Mouse (Mus musculus) heart, postnatal 4 days (tissue): ENCODE results near the gene Tmem234. TPM values are rescaled to one million over a fixed set of nuclear protein-coding genes. Genes with fewer than 3 reads are reported as not detected.
A peak's percentile ranks its signal among the peaks of the same experiment; 100 is the strongest.
"Not testable (repeated sequence)": the region's sequence is repeated elsewhere in the genome, so short reads cannot be mapped to it uniquely, and the experiment has no call there.

Experiments used
- DNase-seq: peaks from one replicate; pipeline ENCODE4 v3.0.0; 2021
- total RNA-seq, 2 experiments: library from RNA; stranded (reverse); gene quantifications; 2 replicates each; pipeline ENCODE4 v1.2.3; 2021

Gene Tmem234
- total RNA-seq = 10 to 100 TPM; 64.8 to 72.1 TPM

GRCm38 (mm10) chr4:129600233-129601158, at the start of gene Tmem234, which contains the start of gene Eif3i:
TSS of gene Tmem234 (plus strand) at chr4:129600668.
TSS of gene Eif3i (minus strand) at chr4:129600648.
- DNase-seq = peak; percentile 87

- not testable (repeated sequence) for DNase-seq
Measured at GRCm38 (mm10) chr4:129554512-129554911, 46.0 kb upstream of the Tmem234 start.

DNA sequence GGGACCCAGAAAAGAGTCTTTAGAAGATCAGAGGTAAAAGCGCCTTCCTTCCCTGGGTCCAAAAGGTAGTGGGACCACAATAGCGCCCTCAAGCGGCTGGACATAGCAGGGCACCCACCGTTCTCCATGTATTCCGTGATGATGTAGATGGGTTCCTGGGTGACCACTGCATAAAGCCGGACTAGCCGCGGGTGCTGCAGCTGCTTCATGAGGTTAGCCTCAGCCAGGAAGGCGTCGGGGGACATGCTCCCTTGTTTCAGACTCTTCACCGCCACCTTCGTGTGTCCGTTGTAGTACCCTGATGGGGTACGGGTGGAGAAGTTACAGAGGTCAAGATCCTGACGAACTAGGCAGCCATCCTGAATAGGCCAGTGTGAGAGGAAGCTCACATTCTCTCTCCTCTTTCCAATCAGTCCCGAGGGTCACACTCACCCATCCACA, 45.0 kb upstream of the Tmem234 start:
- peak; percentile 62 for DNase-seq

DNA sequence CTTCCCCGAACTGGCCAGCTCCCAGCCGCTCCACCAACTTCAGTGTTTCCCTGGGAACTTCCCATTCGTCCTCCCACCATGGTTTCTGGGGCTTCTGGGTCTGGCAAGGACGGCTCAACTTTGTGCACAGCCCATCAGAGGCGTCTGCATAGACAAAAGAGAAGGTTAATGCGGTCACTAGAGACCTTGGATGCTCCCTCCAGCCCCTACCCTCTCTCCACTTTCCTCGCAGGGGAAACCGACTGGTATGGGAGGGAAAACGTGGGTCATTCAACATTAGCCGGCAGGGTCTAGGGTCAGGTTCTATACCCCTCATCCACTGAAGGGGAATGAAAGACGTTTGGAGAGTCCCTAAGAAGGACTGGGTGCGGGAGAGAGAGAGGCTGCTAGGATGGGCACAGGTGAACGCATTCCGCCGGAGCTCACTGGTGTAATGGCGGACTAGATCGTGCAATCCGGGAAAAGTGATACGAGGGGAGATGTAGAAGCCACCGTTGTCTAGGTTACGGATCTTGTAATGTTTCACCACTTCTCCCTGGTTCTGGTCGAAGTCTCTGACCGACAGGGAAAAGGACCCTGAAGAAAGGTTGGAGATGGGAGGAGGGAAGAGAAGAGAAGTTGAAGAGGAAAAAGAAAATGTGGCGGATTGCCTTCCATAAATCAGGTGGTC, 44.5 kb upstream of the Tmem234 start:
- DNase-seq = no peak

- DNase-seq = peak; percentile 92
Measured at GRCm38 (mm10) chr4:129556532-129557223, 43.8 kb upstream of the Tmem234 start.

- DNase-seq = no peak
Measured at GRCm38 (mm10) chr4:129557256-129557808, 43.1 kb upstream of the Tmem234 start.

DNA sequence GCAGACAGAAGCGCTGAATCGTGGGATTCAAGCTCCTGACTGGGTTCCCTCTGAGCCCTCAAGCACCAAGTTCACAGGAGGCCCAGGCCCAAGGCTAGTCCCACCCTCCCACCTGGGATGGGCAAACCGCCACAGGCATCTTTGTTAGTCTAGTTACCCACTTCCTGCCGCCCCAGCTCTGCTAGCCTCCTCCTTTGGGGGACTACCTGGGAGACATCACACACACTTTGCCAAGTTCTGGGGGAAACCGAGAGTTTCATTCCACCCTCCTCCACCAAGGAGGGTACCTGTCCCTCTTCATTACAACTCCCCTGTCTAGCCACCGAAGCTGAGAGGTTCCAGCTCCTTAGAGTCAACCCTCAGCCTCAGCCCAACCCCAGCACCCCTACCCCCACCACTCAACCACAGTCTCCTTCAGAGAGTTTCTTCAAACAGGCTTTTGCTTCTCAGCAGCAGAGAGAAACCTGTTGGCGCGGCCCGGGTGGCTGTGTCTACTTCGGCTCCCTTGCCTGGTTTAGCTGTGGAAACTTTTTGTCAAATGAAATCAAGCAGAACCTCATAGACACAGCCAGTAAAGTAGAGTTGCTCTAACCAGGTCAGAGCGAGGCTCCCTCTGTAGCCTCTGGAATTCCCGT, 42.0 kb upstream of the Tmem234 start:
- no peak for DNase-seq

GRCm38 (mm10) chr4:129561184-129561583, 39.3 kb upstream of the Tmem234 start:
- DNase-seq = no peak

DNA sequence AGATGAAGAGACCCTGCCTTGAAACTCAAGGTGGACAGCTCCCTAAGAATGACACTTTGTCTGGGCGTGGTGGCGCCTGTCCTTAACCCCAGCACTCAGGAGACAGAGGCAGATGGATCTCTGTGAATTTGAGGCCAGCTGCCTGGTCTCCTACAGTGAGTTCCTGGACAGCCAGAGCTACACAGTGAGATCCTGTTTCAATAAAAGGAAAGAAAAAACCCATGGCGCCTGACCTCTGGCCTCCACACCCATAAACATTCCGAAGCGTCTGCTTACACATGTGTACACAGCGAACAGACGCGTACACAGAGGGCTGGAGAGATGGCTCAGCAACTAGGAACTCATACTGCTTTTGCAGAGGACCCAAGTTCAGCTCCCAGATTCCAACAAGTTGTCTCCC, 36.8 kb upstream of the Tmem234 start:
- no peak for DNase-seq

DNA sequence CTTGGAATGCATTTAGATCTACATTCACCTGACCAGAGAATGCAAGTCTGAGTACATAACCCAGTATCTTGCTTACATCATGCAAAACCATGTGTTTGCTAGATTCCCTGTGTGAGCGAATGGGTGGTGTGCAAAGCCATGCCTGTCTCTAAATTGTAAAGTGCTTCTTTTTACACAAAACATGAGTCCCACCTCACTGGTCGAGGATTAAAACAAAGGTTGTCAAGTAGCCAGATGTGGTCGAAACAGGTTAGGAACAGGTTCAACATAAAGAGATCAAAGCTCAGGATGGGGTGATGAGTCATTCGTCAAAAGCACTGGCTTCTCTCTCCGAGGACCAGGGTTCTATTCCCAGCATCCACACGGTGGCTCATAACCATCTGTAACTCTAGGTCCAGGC, 35.3 kb upstream of the Tmem234 start:
- DNase-seq = no peak

GRCm38 (mm10) chr4:129568366-129568765, 32.1 kb upstream of the Tmem234 start:
- no peak for DNase-seq

DNA sequence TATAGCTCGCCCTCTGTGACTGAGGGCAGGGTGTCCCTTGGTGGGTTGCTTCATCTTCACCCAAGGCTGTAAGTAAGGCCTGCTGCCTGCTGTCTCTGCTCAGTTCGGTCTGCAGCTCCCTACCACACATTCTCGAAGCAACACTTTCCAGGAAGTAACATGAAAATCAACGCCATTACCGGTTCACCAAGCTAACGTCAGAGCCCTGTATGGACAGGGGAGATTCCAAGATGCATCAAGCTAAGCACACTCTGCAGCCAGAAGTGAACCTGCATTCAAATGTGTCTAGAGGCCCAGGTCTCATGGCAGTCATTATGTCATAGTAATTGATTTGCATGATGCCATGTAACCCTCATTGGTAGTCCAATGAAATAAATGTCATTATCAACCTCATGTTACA, 30.4 kb upstream of the Tmem234 start:
- no peak for DNase-seq

DNA sequence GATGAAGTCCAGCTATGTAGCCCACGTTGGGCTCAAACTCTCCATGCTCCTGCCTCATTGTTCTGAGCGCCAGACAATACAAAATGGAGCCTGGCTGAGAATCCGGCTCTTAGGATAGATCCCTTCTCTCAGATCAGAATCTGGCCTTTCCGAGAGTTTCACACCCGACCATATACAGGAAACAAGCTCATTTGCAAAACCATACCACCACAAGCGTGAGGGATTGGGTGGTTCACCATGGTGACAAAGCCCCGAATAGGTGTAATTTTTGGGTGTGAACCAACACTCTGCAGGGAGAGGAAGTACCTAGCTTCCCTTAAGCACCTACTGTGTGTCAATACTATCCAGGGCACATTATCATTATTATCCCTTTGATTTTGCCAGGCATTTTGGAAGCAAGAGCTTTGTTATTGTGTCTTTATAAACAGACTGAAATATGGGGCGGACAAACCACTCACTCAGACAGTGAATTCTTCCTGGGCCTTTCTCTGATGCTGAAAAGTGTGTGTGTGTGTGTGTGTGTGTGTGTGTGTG, 28.9 kb upstream of the Tmem234 start:
- no peak for DNase-seq

GRCm38 (mm10) chr4:129572236-129573092, 28.0 kb upstream of the Tmem234 start:
- DNase-seq = no peak

GRCm38 (mm10) chr4:129573093-129573370, 27.4 kb upstream of the Tmem234 start:
- no peak for DNase-seq

DNA sequence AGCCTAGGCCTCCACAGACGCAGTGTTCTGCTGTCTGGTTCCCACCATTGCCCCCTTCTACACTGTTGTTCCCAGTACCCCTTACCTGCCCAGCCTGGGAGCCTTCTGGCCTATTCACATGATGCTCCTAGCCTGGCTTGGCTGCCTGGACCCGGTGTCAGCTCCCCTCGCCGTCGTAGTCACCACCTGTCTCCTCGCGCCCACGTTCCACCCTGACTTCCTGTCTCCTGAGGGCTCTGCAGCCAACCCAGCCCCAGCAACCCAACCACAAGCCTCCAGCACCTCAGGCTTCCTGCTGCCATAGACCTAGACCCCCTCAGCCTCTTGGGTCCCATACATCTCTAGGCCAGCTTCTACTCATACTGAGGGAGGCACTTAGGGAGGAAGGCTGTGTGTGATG, 27.0 kb upstream of the Tmem234 start, which contains the start of gene Lck:
Gene Lck (minus strand): TSS at position 212 of the 400 bp plus-strand sequence.
- DNase-seq = no peak

DNA sequence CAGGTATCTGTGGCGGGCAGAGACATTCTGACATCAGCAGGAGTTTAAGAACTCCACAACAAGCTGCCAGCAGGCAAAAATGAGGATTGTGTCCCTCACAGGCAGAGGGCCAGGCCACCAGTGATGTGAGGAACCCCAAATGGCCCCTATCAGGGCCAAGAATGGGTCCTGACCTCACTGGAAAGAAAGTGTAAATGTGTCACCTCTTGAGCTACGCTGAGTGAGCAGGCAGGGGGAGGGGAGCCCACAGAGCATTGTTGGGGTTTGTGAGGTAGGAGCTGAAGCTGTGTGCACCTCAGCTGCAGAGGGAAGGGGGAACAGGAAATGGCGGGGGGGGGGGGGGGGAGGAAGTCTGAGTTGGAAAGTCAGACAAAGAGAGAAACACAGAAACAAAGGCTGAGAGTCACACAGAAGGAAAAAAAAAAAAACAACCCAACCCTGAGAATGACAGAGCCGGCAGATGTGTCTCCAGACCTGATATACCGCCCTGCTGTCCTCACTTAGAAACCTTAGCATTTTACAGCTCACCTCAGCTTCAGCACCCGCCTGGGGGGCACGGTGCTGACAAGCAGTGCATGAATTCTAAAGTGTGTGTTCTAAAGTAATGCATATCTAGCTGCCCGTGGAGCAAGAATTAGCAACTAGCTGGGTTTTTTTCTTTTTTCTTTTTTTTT, 25.2 kb upstream of the Tmem234 start:
- no peak for DNase-seq

DNA sequence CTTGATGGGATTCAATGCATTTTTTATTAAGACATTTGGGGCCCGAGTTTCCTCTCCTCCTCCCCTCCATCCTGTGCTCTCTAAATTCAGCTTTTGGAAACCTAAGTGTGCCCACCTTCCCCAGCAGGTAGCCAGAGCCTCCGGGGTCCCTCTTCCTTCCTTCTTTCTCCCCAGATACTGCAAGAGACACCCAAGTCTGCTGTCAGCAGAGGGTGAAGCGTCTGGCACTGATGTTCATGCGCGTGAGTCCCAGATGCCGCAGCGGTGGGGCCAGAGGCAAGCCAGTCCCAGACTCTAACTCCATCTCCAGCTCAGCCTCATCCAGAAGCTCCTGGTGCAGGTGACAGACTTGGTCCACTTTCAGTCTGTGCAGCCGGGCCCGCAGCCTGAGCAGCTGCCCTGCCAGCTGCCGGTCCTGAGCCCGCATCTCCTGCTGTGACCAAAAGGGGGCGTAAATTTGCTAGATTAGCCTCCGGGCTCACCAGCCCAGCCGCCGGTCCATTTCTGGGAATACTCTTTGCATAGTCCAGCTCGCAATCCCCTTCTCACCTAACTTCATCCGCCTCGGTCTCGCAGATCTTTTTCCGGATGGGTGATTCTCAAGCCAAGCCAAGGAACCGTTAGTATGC, 23.5 kb upstream of the Tmem234 start:
- peak; percentile 81 for DNase-seq

GRCm38 (mm10) chr4:129577688-129578087, 22.8 kb upstream of the Tmem234 start:
- no peak for DNase-seq

DNA sequence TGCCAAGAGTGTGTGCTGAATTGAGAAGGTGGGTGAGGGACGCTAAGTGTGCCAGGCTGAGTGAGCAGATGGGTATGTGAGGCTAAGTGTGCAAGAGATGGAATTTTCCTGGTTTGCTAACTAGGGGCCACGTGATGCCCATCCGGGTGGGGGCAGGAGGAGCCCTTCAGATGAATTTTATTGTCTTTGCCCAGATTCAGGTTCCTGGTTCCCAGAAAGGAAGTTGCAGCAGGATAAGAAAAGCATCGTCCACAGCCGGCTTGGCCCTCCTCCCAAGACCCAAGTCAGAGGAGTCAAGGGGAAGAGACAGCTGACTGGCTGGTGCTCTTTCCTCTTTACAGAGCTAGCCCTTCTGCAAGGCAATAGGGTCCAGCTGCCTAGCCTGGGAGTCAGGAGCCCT, 22.0 kb upstream of the Tmem234 start, which contains the start of gene Fam167b:
Gene Fam167b (minus strand): TSS at position 84 of the 400 bp plus-strand sequence.
- DNase-seq = peak; percentile 49
